Mouse (Mus musculus) heart, postnatal 0 days (tissue): Measurements from ENCODE around the gene Mta3. TPM values are rescaled to one million over a fixed set of nuclear protein-coding genes. Genes with fewer than 3 reads are reported as not detected.

Experiments
- ATAC-seq: fragments of 200-750 bp; cut with Nextera tagmentation; 2 replicates; pipeline ENCODE4 v1.8.0; 2017; ENCODE audit warnings: low read depth, moderate number of reproducible peaks, moderate library complexity; ENCODE audit not compliant: insufficient read depth
- DNase-seq: peaks from one replicate; pipeline ENCODE4 v3.0.0-alpha.2; 2016; ENCODE audit warnings: low spot score
- H3K27ac ChIP-seq: fragments of 300-500 bp; sonication (generic); 2 replicates; pipeline ENCODE4 v1.5.1; 2014; ENCODE audit warnings: low read depth, mild to moderate bottlenecking
- H3K27me3 ChIP-seq: fragments of 300-500 bp; sonication (generic); 2 replicates; pipeline ENCODE4 v1.6.1; 2014; ENCODE audit warnings: low read length, mixed read lengths; ENCODE audit not compliant: control insufficient read depth, insufficient read depth
- H3K36me3 ChIP-seq: fragments of 300-500 bp; sonication (generic); replicated peaks from 2 replicates; pipeline ENCODE4 v1.6.1; 2014; ENCODE audit warnings: low read length, mixed read lengths; ENCODE audit not compliant: control insufficient read depth, insufficient read depth
- H3K4me1 ChIP-seq: fragments of 300-500 bp; sonication (generic); 2 replicates; pipeline ENCODE4 v1.6.1; 2014; ENCODE audit warnings: antibody characterized with exemption; ENCODE audit not compliant: control insufficient read depth, insufficient read depth
- H3K4me2 ChIP-seq: fragments of 300-500 bp; sonication (generic); 2 replicates; pipeline ENCODE4 v1.6.1; 2014; ENCODE audit warnings: low read depth, mild to moderate bottlenecking, low read length, moderate library complexity
- H3K4me3 ChIP-seq: fragments of 300-500 bp; sonication (generic); 2 replicates; pipeline ENCODE4 v1.5.1; 2014; ENCODE audit warnings: low read depth, low read length
- H3K9ac ChIP-seq: fragments of 300-500 bp; sonication (generic); replicated peaks from 2 replicates; pipeline ENCODE4 v1.6.1; 2014; ENCODE audit warnings: low read depth, low read length, mixed read lengths
- H3K9me3 ChIP-seq: fragments of 300-500 bp; sonication (generic); replicated peaks from 2 replicates; pipeline ENCODE4 v1.6.1; 2016; ENCODE audit warnings: low read length; ENCODE audit not compliant: control insufficient read depth
- CTCF ChIP-seq: IDR thresholded peaks from 2 replicates; pipeline ENCODE4 v1.5.1; 2016; ENCODE audit warnings: antibody characterized with exemption, control low read depth, low read depth
- EP300 ChIP-seq: IDR thresholded peaks from 2 replicates; pipeline ENCODE4 v1.6.1; 2016; ENCODE audit warnings: antibody characterized with exemption, low read depth
- WGBS: fragments of 180-500 bp; shearing (Covaris S2); extraction: QIAGEN DNeasy Blood & Tissue Kit; methylation state at CpG from one replicate; pipeline ENCODE4 v1.1.7; 2014; 5-methylcytosine and 5-hydroxymethylcytosine counted together
- polyA plus RNA-seq: library from polyadenylated mRNA; unstranded; fragments of >200 nt; fragmentation: Nextera tagmentation; extraction: Ambion mirVana; gene quantifications from 2 replicates; pipeline ENCODE4 v1.2.1, GENCODE M21; 2015
- total RNA-seq: library from RNA; depleted of rRNA; stranded (reverse); fragments of >200 nt; gene quantifications from 2 replicates; pipeline ENCODE4 v1.2.3, GENCODE M21; 2014; ENCODE audit warnings: low replicate concordance

Mta3 gene
- total and polyA plus RNA-seq, 2 experiments from 2014 or later: 28.3 to 34.3 TPM

DNA sequence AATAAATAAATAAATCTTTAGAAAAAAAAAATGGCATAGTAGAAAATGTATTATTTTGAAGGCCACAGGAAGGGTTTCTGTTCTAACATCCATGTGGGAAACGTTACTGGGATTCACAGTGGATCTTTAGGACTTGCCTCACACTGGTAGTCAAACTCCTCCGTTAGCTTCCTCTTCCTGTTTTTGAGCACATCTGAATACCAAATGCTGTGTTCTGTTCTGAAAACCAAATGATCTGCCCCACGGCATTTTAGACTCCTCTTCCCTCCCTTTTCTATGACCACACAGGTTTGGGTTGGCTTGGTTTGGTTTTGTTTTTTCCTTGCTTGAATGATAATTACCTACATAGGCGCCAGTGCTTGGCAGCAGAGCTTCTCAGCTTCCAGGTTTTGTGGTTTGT, 58.6 kb downstream of the Mta3 start:
- Histone ChIP-seq H3K9me3 (no peaks in the 10 kb centered on the region), H3K27ac (no peak overlapping the region), H3K4me2 (no peak overlapping the region), H3K27me3 (no peaks in the 10 kb centered on the region), H3K4me3 (no peak overlapping the region), H3K36me3 (peaks cover 38% of the 10 kb centered on the region), H3K9ac (no peak overlapping the region), H3K4me1 (no peaks in the 10 kb centered on the region)
- 85% methylated on average over 4 of the region's 4 CpGs for WGBS
- DNase-seq (no peak), ATAC-seq (no peak)
- no peak for TF ChIP-seq EP300
- TF ChIP-seq CTCF: no peak

DNA sequence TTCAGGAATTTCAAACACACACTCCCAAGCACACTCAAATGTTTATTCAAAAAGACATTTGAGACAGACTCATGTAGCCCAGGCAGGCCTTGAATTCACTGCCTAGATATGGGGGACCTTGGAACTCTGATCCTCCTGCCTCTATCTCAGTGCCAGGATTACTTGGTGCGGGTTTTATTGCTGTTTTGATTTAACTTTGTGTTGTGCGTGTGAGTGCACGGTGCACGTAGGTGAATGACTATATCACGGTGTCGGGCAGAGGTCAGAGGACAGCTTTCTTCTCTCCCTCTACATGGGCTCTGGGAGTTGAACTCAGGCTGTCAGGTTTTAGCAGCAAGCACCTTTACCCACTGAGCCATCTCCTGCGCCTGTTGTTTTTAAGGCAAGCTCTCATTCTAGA, 61.1 kb downstream of the Mta3 start:
- Histone ChIP-seq H3K36me3 (peaks cover 36% of the 10 kb centered on the region), H3K9ac (no peak overlapping the region), H3K9me3 (no peaks in the 10 kb centered on the region), H3K4me3 (no peak overlapping the region), H3K27me3 (no peaks in the 10 kb centered on the region), H3K27ac (no peak overlapping the region), H3K4me1 (no peaks in the 10 kb centered on the region), H3K4me2 (no peak overlapping the region)
- DNase-seq (no peak), ATAC-seq (no peak)
- WGBS: 89% methylated on average over 7 of the region's 7 CpGs
- TF ChIP-seq EP300 (no peak), CTCF (no peak)

DNA sequence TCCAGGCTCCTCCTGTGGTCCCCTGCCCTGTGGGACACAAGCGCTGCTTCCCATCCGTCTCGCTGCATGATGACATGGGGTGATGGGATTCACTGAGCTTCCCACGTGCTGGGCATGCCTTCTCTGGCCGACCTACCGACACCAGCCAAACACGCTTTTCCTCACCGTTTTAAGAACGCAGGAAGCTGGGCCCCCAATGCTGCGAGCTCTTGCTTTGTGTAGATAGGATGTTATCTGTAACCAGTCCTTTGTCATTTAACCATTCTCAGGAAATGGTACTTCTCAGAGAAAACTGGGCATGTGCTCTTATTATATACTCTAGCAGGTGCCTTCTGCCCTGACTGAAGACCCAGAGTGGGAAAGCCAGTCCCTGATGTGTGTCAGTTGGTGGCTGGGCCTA, 62.3 kb downstream of the Mta3 start:
- H3K27me3 ChIP-seq: no peaks in the 10 kb centered on the region
- no peak overlapping the region for H3K4me2 ChIP-seq
- ATAC-seq (no peak), DNase-seq (no peak)
- TF ChIP-seq CTCF: no peak
- no peak for TF ChIP-seq EP300
- H3K9me3 ChIP-seq: no peaks in the 10 kb centered on the region
- H3K9ac ChIP-seq: no peak overlapping the region
- no peak overlapping the region for H3K27ac ChIP-seq
- H3K4me1 ChIP-seq: no peaks in the 10 kb centered on the region
- WGBS: 68% methylated on average over 10 of the region's 10 CpGs
- H3K36me3 ChIP-seq: peaks cover 23% of the 10 kb centered on the region
- no peak overlapping the region for H3K4me3 ChIP-seq

DNA sequence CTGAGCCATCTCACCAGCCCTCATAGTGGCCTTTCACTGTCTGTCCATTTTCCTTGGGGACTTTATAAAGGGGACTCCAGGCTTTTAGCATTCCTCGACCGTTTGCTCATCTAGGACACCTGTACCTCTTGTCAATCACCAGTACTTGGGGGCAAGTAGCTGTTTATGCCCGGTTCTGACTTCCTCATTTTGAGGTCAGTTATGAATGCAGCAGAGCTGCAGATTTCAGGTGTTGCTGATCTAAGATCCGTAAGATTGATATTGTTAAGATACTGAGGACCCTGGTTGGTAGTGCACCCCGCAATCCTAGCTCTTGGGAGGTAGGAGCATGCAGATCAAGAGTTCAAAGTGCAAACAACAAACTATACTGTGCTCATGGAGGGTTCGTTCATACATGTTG, 64.4 kb downstream of the Mta3 start:
- Histone ChIP-seq H3K9me3 (no peaks in the 10 kb centered on the region), H3K36me3 (peaks cover 10% of the 10 kb centered on the region; the same call in 1 of the 2 replicates), H3K4me1 (no peaks in the 10 kb centered on the region), H3K4me3 (no peak overlapping the region), H3K9ac (no peak overlapping the region), H3K27ac (no peak overlapping the region), H3K4me2 (no peak overlapping the region), H3K27me3 (no peaks in the 10 kb centered on the region)
- ATAC-seq (no peak), DNase-seq (no peak)
- TF ChIP-seq CTCF (no peak), EP300 (no peak)
- 80% methylated on average over 6 of the region's 6 CpGs for WGBS

DNA sequence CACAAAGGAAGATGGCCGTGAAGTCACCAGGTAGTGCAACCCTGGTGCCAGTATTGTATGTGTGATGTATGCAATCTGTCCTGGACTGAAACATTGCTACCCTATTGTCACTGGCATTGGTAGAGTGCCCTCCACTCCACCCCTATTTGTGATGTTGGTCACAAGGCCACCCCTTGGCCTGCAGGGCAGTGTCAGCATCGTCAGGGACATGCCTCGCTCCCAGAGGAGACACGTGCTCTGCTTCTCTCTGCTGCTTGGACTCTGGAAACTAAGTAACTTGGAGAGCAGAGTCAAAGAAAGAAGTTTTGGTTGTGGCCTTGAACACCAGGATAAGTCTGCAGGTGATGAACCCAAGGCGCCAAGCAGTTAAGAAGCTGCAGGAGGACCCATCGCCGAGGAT, 65.0 kb downstream of the Mta3 start:
- Histone ChIP-seq H3K4me1 (no peaks in the 10 kb centered on the region), H3K27ac (no peak overlapping the region), H3K4me3 (no peak overlapping the region), H3K4me2 (no peak overlapping the region), H3K36me3 (peaks cover 13% of the 10 kb centered on the region; the same call in 1 of the 2 replicates), H3K9ac (no peak overlapping the region), H3K27me3 (no peaks in the 10 kb centered on the region), H3K9me3 (no peaks in the 10 kb centered on the region)
- ATAC-seq (no peak), DNase-seq (no peak)
- TF ChIP-seq EP300 (no peak), CTCF (no peak)
- WGBS: 88% methylated on average over 7 of the region's 7 CpGs

DNA sequence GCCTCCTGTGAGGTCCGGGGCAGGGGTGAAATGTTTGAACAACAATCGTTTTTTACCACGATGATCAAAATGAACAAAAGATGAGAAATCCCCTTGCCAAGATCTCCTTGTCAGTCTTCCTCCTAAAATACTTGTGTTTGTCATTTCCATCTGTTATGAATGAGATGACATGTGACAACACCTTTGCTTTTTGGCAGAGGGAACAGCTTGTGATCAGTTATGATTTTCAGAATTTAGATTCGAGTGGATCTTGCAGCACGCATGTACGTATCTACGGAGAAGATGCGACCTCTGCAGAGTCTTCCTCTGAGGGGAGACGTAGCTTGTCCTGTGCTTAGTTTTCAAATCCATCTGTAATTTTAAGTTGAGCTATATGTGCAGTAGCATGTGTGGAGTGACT, 66.1 kb downstream of the Mta3 start:
- Histone ChIP-seq H3K9me3 (no peaks in the 10 kb centered on the region), H3K9ac (no peak overlapping the region), H3K4me1 (no peaks in the 10 kb centered on the region), H3K27me3 (no peaks in the 10 kb centered on the region), H3K4me2 (no peak overlapping the region), H3K36me3 (peaks cover 8% of the 10 kb centered on the region; the same call in 1 of the 2 replicates), H3K27ac (no peak overlapping the region), H3K4me3 (no peak overlapping the region)
- WGBS: 92% methylated on average over 9 of the region's 9 CpGs
- no peak for ATAC-seq
- DNase-seq: no peak
- TF ChIP-seq CTCF (no peak), EP300 (no peak)
